Mouse (Mus musculus) forebrain, postnatal 0 days (tissue): Measurements from ENCODE around the gene Ganab. TPM values are rescaled to one million over a fixed set of nuclear protein-coding genes. Genes with fewer than 3 reads are reported as not detected.

Experiments used
- ATAC-seq: fragments of 200-750 bp; cut with Nextera tagmentation; 2 replicates; pipeline ENCODE4 v1.8.0; 2017; ENCODE audit warnings: mild to moderate bottlenecking, moderate library complexity
- DNase-seq: peaks from one replicate; pipeline ENCODE4 v3.0.0-alpha.2; 2015
- H3K27ac ChIP-seq: fragments of 300-500 bp; sonication (generic); 2 replicates; pipeline ENCODE4 v1.5.1; 2014; ENCODE audit warnings: low read depth, mild to moderate bottlenecking, antibody characterized with exemption, low read length, moderate library complexity, mixed read lengths
- H3K27me3 ChIP-seq: fragments of 300-500 bp; sonication (generic); 2 replicates; pipeline ENCODE4 v1.6.1; 2014; ENCODE audit warnings: mild to moderate bottlenecking, low read length, mixed read lengths; ENCODE audit not compliant: insufficient read depth
- H3K36me3 ChIP-seq: fragments of 300-500 bp; sonication (generic); 2 replicates; pipeline ENCODE4 v1.6.1; 2014; ENCODE audit warnings: mild to moderate bottlenecking, moderate library complexity; ENCODE audit not compliant: insufficient read depth
- H3K4me1 ChIP-seq: fragments of 300-500 bp; sonication (generic); 2 replicates; pipeline ENCODE4 v1.6.1; 2014; ENCODE audit warnings: antibody characterized with exemption; ENCODE audit not compliant: insufficient read depth
- H3K4me2 ChIP-seq: fragments of 300-500 bp; sonication (generic); 2 replicates; pipeline ENCODE4 v1.6.1; 2014; ENCODE audit warnings: low read depth, mild to moderate bottlenecking, moderate library complexity
- H3K4me3 ChIP-seq: fragments of 300-500 bp; sonication (generic); 2 replicates; pipeline ENCODE4 v1.5.1; 2014; ENCODE audit warnings: low read depth, low read length, mixed read lengths
- H3K9ac ChIP-seq: fragments of 300-500 bp; sonication (generic); 2 replicates; pipeline ENCODE4 v1.6.1; 2014; ENCODE audit warnings: mild to moderate bottlenecking
- H3K9me3 ChIP-seq: fragments of 300-500 bp; sonication (generic); 2 replicates; pipeline ENCODE4 v1.6.1; 2016; ENCODE audit warnings: low read length
- CTCF ChIP-seq: sonication (generic); IDR thresholded peaks from 2 replicates; pipeline ENCODE4 v1.5.1; 2016; ENCODE audit warnings: antibody characterized with exemption, control low read depth, low read depth
- WGBS: fragments of 180-500 bp; shearing (Covaris S2); extraction: QIAGEN DNeasy Blood & Tissue Kit; methylation state at CpG from one replicate; pipeline ENCODE4 v1.1.7; 2014; 5-methylcytosine and 5-hydroxymethylcytosine counted together
- polyA plus RNA-seq: library from polyadenylated mRNA; unstranded; fragments of >200 nt; fragmentation: Nextera tagmentation; extraction: Ambion mirVana; gene quantifications from 2 replicates; pipeline ENCODE4 v1.2.1, GENCODE M21; 2015
- total RNA-seq: library from RNA; depleted of rRNA; stranded (reverse); fragments of >200 nt; gene quantifications from 2 replicates; pipeline ENCODE4 v1.2.3, GENCODE M21; 2014

The Ganab gene
- total and polyA plus RNA-seq, 2 experiments from 2014 or later = 54.0 to 96.7 TPM

GRCm38 (mm10) chr19:8930117-8930516 lies 32.2 kb downstream of the Ganab start:
- Histone ChIP-seq H3K27me3 (no peaks in the 10 kb centered on the region), H3K9me3 (no peaks in the 10 kb centered on the region), H3K4me2 (peak overlapping the region; percentile 61), H3K9ac (peak overlapping the region; percentile 57), H3K4me1 (peaks cover 4% of the 10 kb centered on the region; the same call in 1 of the 2 replicates), H3K27ac (no peak overlapping the region), H3K36me3 (peaks cover 16% of the 10 kb centered on the region; the same call in 1 of the 2 replicates), H3K4me3 (peak overlapping the region; percentile 44)
- TF ChIP-seq CTCF = no peak
- 19% methylated on average over 11 of the region's 11 CpGs for WGBS
- DNase-seq (no peak), ATAC-seq (no peak)

DNA sequence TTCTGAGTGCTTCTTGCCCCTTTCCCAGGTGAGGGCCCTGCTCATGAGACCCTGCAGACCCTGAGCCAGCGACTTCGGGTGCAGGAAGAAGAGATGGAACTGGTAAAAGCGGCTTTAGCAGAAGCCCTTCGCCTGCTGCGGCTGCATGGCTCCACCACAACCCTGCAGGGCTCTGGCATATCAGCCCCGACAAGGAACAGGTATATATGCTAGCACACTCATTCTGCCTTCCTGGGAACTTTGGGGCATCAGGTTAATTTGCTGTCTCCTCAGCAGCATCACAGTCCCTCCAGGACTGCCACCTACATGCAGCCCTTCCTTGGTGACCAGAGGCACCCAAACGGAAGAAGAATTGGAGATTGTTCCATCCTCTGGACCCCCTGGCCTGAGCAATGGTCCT lies 32.9 kb downstream of the Ganab start:
- TF ChIP-seq CTCF = no peak
- H3K9me3 ChIP-seq = no peaks in the 10 kb centered on the region
- DNase-seq = no peak
- H3K27me3 ChIP-seq = no peaks in the 10 kb centered on the region
- H3K4me2 ChIP-seq = no peak overlapping the region; the same call in 1 of the 2 replicates
- no peak overlapping the region for H3K9ac ChIP-seq
- ATAC-seq = no peak
- peaks cover 4% of the 10 kb centered on the region; the same call in 1 of the 2 replicates for H3K4me1 ChIP-seq
- H3K4me3 ChIP-seq = no peak overlapping the region
- H3K36me3 ChIP-seq = peaks cover 9% of the 10 kb centered on the region; the same call in 1 of the 2 replicates
- no peak overlapping the region for H3K27ac ChIP-seq
- WGBS = 81% methylated on average over 7 of the region's 7 CpGs

- Histone ChIP-seq H3K4me3 (no peak overlapping the region), H3K4me2 (no peak overlapping the region), H3K36me3 (peaks cover 9% of the 10 kb centered on the region), H3K27me3 (no peaks in the 10 kb centered on the region), H3K9ac (no peak overlapping the region), H3K27ac (no peak overlapping the region), H3K9me3 (no peaks in the 10 kb centered on the region), H3K4me1 (no peaks in the 10 kb centered on the region)
- TF ChIP-seq CTCF = no peak
- DNase-seq (no peak), ATAC-seq (no peak)
- 80% methylated on average over 2 of the region's 2 CpGs for WGBS
Measured at GRCm38 (mm10) chr19:8936736-8937135, 38.9 kb downstream of the Ganab start.

DNA sequence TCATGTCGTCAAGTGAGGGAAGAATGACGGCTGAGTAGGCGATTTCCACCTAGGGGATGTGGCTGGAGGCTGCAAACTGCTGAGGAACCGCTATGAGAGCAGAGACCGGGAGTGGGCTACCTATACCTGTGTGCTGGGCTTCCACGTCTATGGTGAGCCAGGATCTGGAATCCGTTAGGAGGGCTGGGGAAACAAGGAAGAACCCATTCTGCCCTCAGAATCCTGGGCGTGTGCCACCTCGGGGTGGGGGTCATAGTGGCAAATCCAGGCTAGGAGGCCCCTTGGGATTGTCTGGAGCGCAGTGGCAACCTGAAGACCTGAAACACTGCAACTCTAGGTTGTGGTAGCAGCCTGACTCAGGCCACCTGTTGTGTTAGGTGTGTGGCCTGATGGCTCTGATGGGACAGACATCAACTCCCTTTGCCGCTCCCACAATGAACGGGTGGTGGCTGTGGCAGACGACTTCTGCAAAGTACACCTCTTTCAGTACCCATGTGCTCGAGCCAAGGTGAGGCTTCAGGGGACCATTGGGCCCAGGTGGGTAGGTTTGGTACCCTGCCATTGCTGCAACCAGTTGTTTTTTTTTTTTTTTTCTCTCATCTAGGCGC lies 42.8 kb downstream of the Ganab start:
- peaks cover 18% of the 10 kb centered on the region for H3K36me3 ChIP-seq
- ATAC-seq (no peak), DNase-seq (no peak)
- no peaks in the 10 kb centered on the region for H3K9me3 ChIP-seq
- peak overlapping the region; percentile 71; the same call in 1 of the 2 replicates for H3K4me2 ChIP-seq
- 82% methylated on average over 15 of the region's 15 CpGs for WGBS
- H3K4me3 ChIP-seq = peak overlapping the region; percentile 92; the same call in 1 of the 2 replicates
- H3K27ac ChIP-seq = no peak overlapping the region
- no peaks in the 10 kb centered on the region for H3K27me3 ChIP-seq
- peak overlapping the region; percentile 99; the same call in 1 of the 2 replicates for H3K9ac ChIP-seq
- peaks cover 9% of the 10 kb centered on the region; the same call in 1 of the 2 replicates for H3K4me1 ChIP-seq
- TF ChIP-seq CTCF = no peak

GRCm38 (mm10) chr19:8941136-8941514 lies 43.3 kb downstream of the Ganab start:
- H3K9ac ChIP-seq = peak overlapping the region; percentile 99
- H3K27me3 ChIP-seq = no peaks in the 10 kb centered on the region
- DNase-seq = no peak
- H3K4me3 ChIP-seq = peak overlapping the region; percentile 92
- ATAC-seq = no peak
- peak overlapping the region; percentile 57 for H3K27ac ChIP-seq
- peaks cover 9% of the 10 kb centered on the region; the same call in 1 of the 2 replicates for H3K4me1 ChIP-seq
- peaks cover 23% of the 10 kb centered on the region for H3K36me3 ChIP-seq
- no peak for TF ChIP-seq CTCF
- peak overlapping the region; percentile 71 for H3K4me2 ChIP-seq
- no peaks in the 10 kb centered on the region for H3K9me3 ChIP-seq
- WGBS = 27% methylated on average over 10 of the region's 10 CpGs

- H3K36me3 ChIP-seq = peaks cover 28% of the 10 kb centered on the region
- H3K4me1 ChIP-seq = peaks cover 9% of the 10 kb centered on the region; the same call in 1 of the 2 replicates
- H3K4me2 ChIP-seq = peak within 1 kb of the TSS; percentile 71
- DNase-seq = peak; percentile 98
- TF ChIP-seq CTCF = peak; percentile 29; the same call in 1 of the 2 replicates
- ATAC-seq = peak; percentile 97
- H3K9me3 ChIP-seq = no peaks in the 10 kb centered on the region
- under 1% methylated on average over 64 of the region's 64 CpGs for WGBS
- H3K27ac ChIP-seq = peak within 1 kb of the TSS; percentile 93
- H3K9ac ChIP-seq = peak within 1 kb of the TSS; percentile 99
- no peaks in the 10 kb centered on the region for H3K27me3 ChIP-seq
- peak within 1 kb of the TSS; percentile 92 for H3K4me3 ChIP-seq
Measured at GRCm38 (mm10) chr19:8941515-8942217, 43.8 kb downstream of the Ganab start, which contains the start of gene Mta2. Gene Mta2 (plus strand): TSS chr19:8941875.
